Mouse (Mus musculus): ENCODE measurements around the gene Nagpa.
A peak's percentile ranks its signal among the peaks of the same experiment; 100 is the strongest.

Gene Nagpa

DNA sequence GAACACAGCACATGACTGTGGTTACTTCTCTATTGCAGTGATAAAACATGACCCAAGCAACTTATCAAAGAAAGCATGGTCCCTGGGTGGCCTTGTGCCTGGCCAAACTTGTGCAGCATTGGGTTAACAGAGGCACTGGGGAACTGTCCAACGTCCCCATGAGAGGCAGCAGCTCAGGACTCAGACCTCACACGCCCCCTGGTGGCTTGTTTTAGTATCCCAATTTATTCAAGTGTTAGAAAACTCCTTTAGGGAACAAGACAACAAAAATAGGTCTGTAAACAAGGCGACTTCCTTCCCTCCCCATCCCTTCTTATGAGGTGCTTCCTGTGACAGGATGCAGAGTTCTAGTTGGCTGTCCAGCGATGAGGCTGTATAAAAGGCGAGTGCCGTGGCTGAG is 8.7 kb downstream of the Nagpa start:
- peak; percentile 60 for DNase-seq (ENCODE audit: low spot score)

DNA sequence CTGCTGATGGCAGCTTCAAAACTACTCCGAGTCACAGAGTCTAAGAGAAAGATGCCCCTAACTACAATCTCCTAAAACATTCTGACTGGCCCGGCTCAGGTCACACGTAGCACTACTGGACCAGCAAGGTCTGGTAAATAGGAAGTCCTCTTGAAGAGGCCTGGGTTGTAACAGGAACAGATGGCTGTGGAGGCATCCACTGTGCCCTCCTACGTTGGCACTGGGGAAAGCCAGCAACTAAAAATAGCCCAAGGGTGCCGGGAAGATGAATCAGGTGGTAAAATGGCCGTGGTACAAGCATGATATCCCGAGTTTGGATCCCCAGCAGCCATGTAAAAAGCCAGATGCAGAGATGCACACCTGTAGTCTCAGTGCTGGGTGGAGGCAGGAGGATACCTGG is 17.6 kb downstream of the Nagpa start:
- no peak for DNase-seq (ENCODE audit: low spot score)

DNA sequence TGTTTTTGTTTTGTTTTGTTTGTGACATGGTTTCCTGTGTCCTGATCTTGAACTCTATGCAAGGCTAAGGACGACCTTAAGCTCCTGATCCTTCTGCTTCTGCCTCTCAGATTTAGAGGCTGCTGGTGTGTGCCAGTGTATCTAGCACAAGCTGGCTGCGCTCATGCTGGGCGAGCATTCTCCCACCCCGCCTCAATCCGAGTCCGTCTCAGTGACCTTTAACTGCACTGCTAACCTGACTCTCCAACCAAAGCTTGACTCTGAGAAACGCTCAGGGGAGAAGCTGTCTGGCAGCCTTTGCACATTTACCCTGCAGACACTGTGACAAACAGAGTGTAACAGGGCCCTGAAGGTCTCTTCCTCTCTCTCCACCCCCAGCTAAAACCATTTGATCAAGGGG is 18.1 kb downstream of the Nagpa start:
- no peak for DNase-seq (ENCODE audit: low spot score)

DNA sequence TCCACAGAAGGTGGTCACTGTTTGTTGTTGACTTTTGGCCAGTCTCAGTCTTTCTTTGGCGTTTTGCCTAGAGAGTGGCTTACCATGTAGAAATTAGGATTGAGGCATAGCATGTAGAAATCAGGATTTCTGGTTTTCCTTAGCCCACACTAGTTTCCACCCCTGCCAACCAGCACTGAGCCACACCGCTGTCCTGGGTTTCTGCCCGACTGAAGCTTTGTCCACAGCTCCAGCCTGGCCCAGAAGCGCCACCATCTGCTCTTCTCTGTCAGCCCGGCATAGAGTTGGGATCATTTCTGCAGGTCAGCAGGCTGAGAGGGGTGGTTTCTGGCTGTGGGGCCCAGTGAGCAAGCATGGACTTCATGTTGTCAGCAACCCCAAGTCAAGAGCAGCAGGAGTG is 18.9 kb downstream of the Nagpa start:
- no peak for DNase-seq (ENCODE audit: low spot score)

DNA sequence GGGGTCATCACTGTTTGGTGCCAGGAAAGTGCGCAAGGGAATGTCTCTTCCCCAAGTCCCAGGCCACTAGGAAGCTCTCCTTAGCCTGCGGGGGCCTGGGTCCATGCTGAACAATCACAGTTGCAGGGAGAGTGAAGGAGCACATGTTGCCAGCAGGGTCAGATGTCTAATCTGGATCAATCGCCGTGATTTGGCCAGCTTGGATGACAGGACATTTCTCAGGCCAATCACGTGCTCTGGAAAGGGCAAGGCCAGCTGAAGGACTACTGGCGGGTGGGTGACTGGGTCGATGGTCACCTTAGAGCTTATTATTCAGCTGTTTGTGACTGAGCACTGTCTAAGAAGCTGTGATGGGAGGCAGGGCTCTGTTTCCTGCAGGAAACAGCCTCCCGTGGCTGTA is 19.7 kb downstream of the Nagpa start:
- DNase-seq (ENCODE audit: low spot score): no peak

DNA sequence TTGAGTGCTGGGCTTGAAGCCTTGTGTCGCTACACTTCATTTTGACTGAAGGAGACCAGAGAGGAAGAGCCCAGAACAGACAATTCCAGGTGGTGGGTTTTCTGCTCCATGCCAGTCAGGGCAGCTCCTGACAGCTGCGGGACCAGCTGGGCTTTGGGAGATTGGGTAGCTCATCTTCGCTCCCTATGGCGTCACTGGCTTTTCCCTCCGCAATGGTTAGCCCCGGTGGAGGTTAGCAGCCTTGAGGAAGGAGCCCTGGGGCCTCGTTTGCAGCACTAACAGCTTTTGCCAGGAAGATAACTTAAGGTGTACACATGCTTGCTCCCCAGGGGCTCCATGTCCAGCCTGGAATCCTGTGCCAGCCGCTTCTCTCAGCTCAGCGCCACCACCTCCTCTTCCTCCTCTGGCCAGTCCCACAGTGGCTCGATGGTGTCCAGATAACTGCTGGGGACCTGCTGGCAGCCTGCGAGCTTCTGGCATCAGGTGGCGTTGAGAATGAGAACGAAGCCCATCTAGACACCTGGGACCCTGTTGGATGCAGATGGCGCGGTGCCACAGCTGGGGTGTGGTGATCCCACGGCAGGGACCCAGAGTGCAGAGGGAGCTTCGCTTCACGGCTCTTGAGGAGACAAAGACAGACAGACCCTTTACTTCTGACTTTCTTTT is 20.4 kb downstream of the Nagpa start:
- DNase-seq (ENCODE audit: low spot score): no peak

DNA sequence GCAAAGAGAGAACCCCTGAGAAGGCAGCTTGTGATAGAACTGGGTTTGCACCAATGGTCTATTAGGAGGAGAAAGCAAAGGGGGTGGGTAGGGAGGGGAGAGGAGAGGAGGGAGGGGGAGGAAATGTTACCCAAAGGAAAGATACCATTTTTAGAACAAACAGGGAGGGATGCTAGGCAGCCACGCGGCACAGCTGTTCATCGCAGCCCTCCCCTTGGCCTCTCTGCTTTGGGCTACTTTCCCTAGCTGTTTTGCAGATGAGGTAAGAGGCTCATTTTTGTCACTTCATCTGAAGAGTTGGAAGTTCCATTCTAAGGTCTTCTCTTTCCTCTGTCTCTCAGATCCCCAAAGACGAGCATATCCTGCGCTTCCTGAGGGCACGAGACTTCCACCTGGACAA is 31.2 kb downstream of the Nagpa start:
- no peak for DNase-seq (ENCODE audit: low spot score)

DNA sequence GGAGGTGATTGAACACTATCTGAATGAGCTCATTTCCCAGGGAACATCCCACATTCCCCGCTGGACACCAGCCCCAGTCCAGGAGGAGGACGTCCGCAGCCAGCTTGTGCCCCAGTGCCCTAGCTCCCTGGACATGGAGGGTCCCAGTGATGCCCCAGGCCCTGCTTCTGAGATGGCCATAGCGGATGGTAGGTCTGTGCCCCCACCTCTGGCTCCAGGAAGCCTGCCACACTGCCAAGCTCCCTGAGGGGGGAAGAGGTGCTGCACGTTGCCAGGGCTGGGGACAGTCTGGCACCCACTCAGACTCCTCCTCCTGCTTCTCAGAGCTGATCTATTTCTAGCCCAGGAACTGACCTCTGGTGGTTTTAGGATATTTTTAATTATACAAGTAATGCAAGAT is 35.0 kb downstream of the Nagpa start:
- no peak for DNase-seq (ENCODE audit: low spot score)

DNA sequence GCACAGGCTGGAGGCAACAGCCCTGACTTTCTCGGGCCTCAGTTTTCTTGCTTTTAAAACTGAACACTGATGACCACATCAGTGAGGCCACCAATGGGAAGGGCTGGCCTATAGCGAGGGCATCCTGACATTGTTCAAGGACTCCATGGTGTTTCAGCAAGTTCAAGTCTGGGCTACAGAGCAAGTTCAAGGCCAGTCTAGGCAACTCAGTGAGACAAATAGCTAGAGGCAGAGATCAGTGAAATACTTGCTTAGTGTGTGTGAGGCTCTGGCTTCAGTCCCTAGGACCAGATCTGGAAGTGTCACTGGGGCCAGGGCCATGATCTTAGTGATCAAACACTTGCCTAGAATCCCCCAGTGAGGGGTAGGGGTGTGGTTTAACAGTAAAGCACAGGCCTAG is 35.8 kb downstream of the Nagpa start:
- no peak for DNase-seq (ENCODE audit: low spot score)

DNA sequence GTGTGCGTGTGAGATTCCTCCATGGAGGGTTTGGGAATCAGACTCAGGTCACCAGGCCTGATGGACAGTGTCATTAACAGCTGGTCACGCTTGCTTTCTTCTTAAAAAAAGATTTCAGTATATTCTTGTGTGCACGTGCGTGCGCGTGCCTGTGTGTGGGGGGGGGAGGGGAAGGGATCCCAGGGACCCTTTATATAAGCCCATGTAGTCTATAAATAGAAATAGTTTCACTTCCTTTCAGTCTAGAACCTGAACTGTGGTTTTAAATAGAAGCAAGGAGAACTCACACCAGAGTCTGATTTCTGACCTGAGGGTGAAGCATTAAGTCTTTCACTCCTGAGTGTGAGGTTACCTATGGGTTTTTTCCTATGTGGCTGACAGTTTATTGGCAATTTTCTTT is 39.5 kb downstream of the Nagpa start:
- DNase-seq (ENCODE audit: low spot score): no peak

DNA sequence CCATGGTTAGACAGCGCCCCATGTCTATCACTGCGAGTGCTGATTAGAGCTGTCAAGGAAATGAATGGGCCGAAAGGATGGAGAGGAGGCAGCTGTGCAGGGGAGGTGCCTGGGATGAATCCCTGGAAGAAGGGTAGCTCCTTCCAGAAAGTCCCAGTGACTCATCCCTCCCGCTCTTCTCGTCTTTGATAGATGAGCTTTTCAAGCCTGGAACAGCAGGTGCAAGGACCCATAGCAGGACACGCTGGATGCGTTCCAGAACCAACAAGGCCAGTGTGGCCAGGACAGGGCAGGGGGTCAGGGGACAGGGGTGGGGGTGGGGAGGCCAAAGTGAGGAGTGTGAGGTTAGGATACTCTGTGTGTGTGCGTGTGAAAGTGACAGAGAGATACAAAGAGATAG is 44.6 kb downstream of the Nagpa start:
- DNase-seq (ENCODE audit: low spot score): no peak

DNA sequence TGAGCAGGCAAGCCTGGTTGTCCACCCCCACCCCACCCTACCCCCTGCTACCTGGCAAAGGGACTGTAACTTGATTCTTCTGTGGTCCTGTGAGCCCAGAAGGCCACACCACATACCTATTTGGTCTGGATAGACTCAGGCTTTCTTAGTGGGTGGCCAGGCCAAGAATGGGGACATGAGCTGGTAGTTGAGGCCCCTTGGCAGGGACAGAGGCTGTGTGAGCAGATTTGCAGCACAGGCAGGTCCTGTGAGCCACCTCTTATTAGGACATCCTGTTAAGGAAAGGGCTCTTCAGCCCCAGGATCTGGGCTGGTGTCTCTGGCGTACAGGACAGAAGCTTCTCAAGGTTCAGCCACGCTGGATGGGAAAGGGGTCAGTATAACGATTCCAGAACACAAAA is 46.7 kb downstream of the Nagpa start:
- no peak for DNase-seq (ENCODE audit: low spot score)

DNA sequence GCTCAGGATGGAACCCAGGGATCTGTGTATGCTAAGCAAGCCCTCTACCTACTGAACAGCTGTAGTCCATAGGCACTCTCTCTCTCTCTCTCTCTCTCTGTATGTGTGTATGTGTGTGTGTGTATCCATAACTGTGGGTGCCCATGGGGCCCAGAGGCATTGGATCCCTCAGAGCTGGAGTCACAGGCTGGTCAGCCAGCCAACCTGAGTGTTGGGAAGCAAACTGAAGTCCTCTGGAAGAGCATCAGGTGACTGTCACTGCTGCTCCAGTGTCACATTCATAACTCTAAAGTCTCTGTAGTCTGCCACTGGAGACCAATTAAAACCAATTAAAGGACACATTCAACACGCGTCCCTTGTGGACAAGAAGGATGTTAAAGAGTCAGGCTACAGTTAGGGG is 47.3 kb downstream of the Nagpa start:
- no peak for DNase-seq (ENCODE audit: low spot score)

DNA sequence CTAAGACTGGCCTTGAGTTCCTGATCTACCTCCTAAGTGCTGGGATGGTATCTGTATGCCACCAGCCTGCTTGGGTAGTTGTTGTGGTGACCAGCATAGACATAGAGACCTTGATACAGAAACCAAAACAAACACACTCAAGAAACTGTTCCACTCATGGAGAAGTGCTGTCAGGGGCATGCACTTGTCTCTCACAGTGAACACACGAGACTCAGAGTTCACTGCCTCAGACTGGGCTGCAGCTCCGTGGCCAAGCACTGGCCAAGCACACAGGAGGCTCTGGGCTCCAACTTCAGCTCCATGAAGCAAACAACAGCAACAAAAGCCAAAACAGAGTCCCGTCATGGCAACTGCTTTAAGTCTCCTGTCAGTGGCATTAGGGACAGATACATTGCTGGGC is 48.8 kb downstream of the Nagpa start:
- no peak for DNase-seq (ENCODE audit: low spot score)

DNA sequence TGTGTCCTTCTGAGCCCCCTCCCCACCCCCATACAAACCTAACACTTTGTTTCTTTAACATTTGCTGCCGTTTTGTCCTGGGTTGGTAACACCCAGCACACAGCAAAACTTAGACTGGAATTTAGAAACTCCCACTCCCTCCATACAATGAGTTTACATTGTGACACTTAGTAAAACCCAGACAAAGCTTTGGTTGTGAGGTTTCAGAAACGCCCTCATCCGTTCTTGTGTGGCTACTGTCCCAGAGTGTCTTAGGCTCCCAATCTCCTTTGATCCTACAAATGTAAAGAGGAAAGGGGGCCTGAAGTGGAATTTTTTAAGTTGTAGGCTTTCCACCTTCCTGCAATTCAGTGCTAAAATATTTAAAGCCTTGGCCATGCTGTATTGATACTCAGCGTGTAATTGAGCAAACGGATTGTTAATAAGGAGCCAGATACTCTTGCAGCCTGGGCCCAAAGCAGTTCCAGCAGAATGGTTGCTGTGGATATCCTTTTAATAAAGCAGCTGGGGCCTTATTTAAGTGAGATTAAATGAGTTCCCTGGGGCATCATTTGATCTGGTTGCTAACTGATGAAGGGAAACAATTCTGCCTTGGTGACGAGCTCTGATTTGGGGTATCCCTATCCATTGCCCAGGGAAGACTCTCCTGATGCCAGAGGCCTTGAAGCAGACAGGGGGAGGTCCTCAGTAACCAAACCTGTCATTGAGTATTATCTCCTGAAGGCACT is 50.3 kb downstream of the Nagpa start:
- no peak for DNase-seq (ENCODE audit: low spot score)

DNA sequence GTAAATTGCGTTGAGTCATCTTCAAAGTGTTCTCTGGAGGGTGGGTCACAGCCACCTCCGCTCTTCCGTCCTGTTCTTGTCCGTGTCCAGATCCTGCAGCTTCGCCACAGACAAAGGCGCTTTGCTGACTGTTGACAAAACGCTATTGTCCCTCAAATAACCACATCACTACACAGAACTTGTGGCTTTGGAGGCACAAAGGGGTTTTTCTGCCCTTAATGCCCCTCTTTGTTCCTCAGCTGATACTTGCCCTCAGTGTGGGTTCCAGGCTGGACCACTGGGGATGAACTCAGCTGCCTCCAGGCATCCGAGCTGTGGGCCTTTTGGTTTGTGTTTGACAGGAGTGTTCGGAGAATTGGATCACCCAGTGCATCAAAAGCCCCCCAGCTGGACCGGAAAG is 53.3 kb downstream of the Nagpa start:
- DNase-seq (ENCODE audit: low spot score): no peak

DNA sequence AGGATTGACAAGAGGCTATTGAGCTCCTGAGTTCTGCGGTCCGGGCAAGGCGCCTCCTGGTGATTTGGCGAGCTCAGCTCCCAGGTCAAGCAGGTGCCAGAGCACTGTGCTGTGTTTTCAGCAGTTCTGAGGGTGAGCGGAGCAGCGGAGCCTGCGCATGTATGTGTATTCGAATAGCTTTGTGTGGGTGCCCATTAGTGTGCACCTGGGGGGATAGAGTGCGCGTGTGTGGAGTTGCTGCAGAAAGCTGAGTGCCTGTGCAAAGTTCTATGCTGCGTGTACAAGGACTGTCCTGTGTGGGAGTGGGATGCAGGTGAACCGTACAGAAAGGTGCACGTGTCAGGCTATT is 56.8 kb downstream of the Nagpa start, which contains the start of gene Sec14l5:
Sec14l5 (plus strand) TSS at position 73 of the 349 bp plus-strand sequence.
- DNase-seq (ENCODE audit: low spot score): no peak

DNA sequence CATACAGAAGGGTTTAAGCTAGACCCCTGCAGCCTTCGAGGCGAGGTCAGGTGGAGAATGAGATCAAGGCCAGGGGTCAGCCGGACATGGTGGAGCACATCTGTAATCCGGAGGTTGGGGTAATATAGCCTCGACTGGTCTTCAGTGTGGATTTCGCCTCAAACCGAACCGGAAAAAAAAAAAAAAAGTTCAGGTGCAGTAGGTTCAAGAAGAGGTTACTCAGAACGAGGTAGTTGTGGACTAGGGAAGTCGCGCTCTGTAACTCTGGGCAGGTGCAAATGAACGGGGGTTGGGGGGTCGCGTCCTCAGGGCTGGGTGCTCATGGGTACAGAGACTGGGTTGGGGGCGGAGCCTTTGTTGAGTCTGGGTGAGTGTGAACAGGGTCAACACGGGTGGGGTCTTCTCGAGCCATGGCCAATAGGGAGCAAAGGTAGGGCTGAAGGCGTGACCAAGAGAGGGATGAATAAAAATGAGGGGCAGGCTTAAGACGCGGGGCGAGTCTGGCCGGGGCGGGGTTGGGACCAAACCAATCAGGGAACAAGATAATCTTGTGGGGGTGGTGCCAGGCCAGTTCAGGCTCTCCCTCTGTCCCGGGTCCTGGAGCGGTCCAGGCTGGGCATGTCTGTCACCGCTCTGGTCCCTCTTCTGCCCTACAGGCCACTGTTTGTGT is 57.3 kb downstream of the Nagpa start:
- DNase-seq (ENCODE audit: low spot score): peak; percentile 87

DNA sequence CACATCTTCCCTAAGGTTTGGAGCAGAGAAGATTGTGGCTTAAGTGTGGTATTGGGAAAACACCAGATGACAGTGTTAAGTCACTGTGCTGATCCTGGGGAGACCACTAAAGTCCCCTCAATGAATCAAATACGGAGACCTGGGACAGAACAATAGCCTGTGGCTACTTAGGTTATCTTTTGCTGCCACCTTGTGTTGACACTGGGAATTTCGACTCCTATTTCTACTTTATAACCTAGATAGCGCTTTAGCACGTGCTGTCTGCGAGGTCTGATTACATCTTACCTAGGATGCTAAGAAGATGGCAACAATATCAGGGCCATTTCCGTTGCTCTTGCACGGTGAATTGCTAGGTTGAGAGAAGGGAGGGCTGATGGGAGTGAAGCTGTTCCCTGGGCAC is 58.2 kb downstream of the Nagpa start:
- peak; percentile 85 for DNase-seq (ENCODE audit: low spot score)
